Mouse (Mus musculus): ENCODE results near the gene Smarcd3.
A peak's percentile ranks its signal among the peaks of the same experiment; 100 is the strongest.

Gene Smarcd3

DNA sequence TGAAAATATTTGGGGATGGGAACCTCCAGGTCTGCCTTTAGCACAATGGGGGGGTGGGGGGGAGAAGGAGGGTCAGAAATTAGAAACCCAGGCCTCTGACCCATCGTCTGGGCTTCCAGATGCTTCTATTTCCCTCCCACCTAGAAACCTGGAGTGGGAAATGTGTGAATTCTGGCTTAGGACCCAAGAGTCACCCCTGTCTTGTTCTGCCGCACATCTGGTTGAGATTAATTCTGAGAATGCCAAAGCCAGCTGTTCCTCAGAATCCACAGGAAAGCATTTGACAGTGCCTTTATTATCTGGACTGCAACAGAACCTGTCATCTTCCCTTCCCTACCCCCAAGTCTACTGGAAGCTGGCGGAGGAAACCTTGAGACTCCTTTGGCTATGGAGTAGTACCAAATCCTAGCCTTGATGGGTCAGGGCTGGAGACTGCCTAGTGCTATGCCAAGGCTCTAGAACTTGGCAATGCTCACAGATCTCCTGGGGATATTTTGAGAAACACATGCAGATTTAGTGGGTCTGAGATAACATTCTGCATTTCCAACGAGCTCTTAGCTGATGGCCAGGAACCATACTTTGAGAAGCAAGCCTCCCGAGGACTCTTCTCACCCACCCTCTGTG lies 70.5 kb downstream of the Smarcd3 start:
- DNase-seq = no peak

GRCm38 (mm10) chr5:24551317-24551688 lies 72.9 kb downstream of the Smarcd3 start:
- DNase-seq = no peak

GRCm38 (mm10) chr5:24550598-24551316 lies 73.5 kb downstream of the Smarcd3 start:
- peak; percentile 65 to 76 for DNase-seq

DNA sequence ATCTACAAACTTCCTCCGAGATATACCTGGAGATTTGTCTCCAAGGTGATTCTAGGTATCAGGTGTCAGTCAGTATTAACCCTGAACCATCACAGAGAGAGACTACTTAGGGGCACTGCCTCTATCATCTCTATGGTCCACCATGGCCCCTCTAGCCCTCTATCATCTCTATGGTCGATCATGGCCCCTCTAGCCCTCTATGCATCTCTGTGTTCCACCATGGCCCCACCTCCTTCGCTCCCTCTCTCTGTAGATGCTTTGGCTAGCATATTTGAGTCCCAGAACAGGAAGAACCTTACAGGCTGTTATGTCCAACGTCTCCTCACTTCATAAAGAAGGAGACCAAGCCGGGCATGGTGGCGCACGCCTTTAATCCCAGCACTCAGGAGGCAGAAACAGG lies 81.6 kb downstream of the Smarcd3 start:
- no peak for DNase-seq

DNA sequence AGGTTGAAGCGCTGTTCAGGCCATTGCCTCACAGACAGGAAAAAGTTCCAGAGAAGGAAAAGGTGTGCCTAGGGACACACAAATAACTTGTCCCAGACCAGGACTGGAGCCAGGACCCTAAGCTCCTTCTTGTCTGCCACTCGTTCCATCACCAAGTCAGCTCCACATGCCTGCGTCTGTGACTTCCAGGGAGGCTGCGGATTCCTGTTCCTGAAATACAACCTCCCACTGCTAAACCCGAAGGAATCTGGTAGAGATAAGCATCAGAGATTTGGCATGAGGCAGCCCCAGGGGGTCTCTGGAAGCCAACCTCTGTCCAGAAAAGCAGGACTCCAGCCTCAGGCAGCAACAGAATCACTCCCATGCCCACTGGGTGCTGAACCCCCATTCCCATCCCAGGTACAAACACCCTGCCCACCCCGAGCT lies 83.1 kb downstream of the Smarcd3 start:
- no peak for DNase-seq
